9 mouse cellular contexts compared by ENCODE assay signal in the genomic region with DNA sequence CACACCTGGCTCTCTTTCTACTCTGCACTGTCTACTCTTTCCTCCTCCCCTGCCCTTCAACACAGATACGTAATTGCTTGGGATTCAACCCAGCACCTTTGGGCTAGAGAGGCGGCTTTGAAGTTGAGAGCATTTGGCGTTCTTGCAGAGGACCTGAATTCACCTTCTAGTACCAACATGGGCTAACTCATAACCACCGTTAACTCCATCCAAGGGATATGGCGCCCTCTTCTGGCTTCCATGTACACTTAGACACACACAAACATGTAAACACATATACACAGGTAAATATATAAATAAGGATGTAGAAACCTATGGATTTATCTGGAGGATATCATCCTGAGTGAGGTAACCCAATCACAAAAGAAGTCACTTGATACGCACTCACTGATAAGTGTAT. TPM values are rescaled to one million over a fixed set of nuclear protein-coding genes. Genes with fewer than 3 reads are reported as not detected.
DNase-seq lines count a peak whose midpoint lies in the region; ATAC-seq and TF ChIP-seq lines count a peak whose summit lies in the region.
"Had no signal": no experiment of that assay in that cellular context is flagged by ENCODE, and none has a peak within 500 bp of the region (broad histone marks: within the 10 kb centered on the region; RNA-seq: fewer than 3 reads in every experiment).

No protein-coding gene starts in this region.

- H3K4me1 ChIP-seq in lung, embryonic 14.5 days (ENCODE audit: insufficient read depth), result no peaks in the 10 kb centered on the region
- H3K4me1 ChIP-seq in hindbrain, embryonic 16.5 days (ENCODE audit: control insufficient read depth, insufficient read depth, low read depth, low read length), result no peaks in the 10 kb centered on the region
- H3K4me1 ChIP-seq: stomach, embryonic 15.5 days had no signal

- H3K27ac ChIP-seq in lung, embryonic 14.5 days (ENCODE audit: low read depth), result no peak overlapping the region
- no peak overlapping the region for H3K27ac ChIP-seq in hindbrain, embryonic 16.5 days (ENCODE audit: low read depth, low read length)
- H3K27ac ChIP-seq: stomach, embryonic 15.5 days had no signal

- no peaks in the 10 kb centered on the region for H3K27me3 ChIP-seq in lung, embryonic 14.5 days (ENCODE audit: insufficient read depth, low read length)
- no peaks in the 10 kb centered on the region for H3K27me3 ChIP-seq in hindbrain, embryonic 16.5 days (replicated peaks; ENCODE audit: control insufficient read depth, insufficient read depth, low read length)
- H3K27me3 ChIP-seq: stomach, embryonic 15.5 days had no signal

- no peak overlapping the region for H3K4me3 ChIP-seq in lung, embryonic 14.5 days (ENCODE audit: low read depth, low read length)
- H3K4me3 ChIP-seq in hindbrain, embryonic 16.5 days (ENCODE audit: low read length), result no peak overlapping the region
- H3K4me3 ChIP-seq: stomach, embryonic 15.5 days had no signal

- H3K9me3 ChIP-seq in lung, embryonic 14.5 days (ENCODE audit: low read depth, low read length), result no peaks in the 10 kb centered on the region
- H3K9me3 ChIP-seq in hindbrain, embryonic 16.5 days (ENCODE audit: control insufficient read depth, low read length), result no peaks in the 10 kb centered on the region
- H3K9me3 ChIP-seq: stomach, embryonic 15.5 days had no signal

- WGBS in lung, embryonic 14.5 days, result 36% methylated on average over 6 of the region's 6 CpGs
- WGBS in hindbrain, embryonic 16.5 days, result 59% methylated on average over 6 of the region's 6 CpGs

- H3K36me3 ChIP-seq in lung, embryonic 14.5 days (ENCODE audit: insufficient read depth), result no peaks in the 10 kb centered on the region
- no peaks in the 10 kb centered on the region for H3K36me3 ChIP-seq in hindbrain, embryonic 16.5 days (ENCODE audit: control insufficient read depth, insufficient read depth, low read length)
- H3K36me3 ChIP-seq: stomach, embryonic 15.5 days had no signal

- H3K4me2 ChIP-seq in lung, embryonic 14.5 days, result no peak overlapping the region
- H3K4me2 ChIP-seq in hindbrain, embryonic 16.5 days (ENCODE audit: low read length), result no peak overlapping the region
- H3K4me2 ChIP-seq: stomach, embryonic 15.5 days had no signal

- peak; percentile 67 for TF ChIP-seq CTCF in lung, embryonic 14.5 days (IDR thresholded peaks at IDR 0.05; ENCODE audit: low read depth)

- peak; percentile 13 to 34 for DNase-seq in left cerebral cortex, adult 18-20 months (ENCODE audit: low spot score in 2 of 2)
- no peak for DNase-seq in left cerebral cortex, adult 11 months (ENCODE audit: low spot score)
- peak; percentile 48 for DNase-seq in MEL-GATA-1-ER (ENCODE audit: extremely low read depth, low read depth)
- peak; percentile 70 for DNase-seq in c-Kit-positive CD71-negative TER-119-negative erythroid progenitor cells, embryonic 14.5 days (ENCODE audit: low read depth)
- peak; percentile 42 for DNase-seq in gastrocnemius, postnatal 25 days
- DNase-seq in lung, embryonic 14.5 days, result peak; percentile 80
- DNase-seq in yolk sac, embryonic 10.5 days (ENCODE audit: low spot score), result peak; percentile 58

- H3K9ac ChIP-seq in lung, embryonic 14.5 days, result no peak overlapping the region
- H3K9ac ChIP-seq in hindbrain, embryonic 16.5 days (ENCODE audit: low read depth, low read length), result no peak overlapping the region
- H3K9ac ChIP-seq: stomach, embryonic 15.5 days had no signal

- ATAC-seq in lung, embryonic 14.5 days (ENCODE audit: insufficient read depth), result no peak
- ATAC-seq in hindbrain, embryonic 16.5 days, result no peak

RNA-seq across cellular contexts. Expression of a gene that starts 25.2 kb away (rescaled TPM):
- 10 to 100 TPM in 1 of 2 experiments, 1 to 10 TPM in 1; 9.4 to 12.4 TPM for total RNA-seq in left cerebral cortex, adult 18-20 months (2021)
- 10 to 100 TPM; 58.2 to 75.2 TPM for total RNA-seq in gastrocnemius, postnatal 25 days (2021)
- 102 and 104 TPM in 2 replicates for polyA plus RNA-seq in lung, embryonic 14.5 days (2014; fragmentation: Nextera tagmentation; extraction: Ambion mirVana)
- 49.5 and 53.8 TPM in 2 replicates for polyA plus RNA-seq in hindbrain, embryonic 16.5 days (2015; fragmentation: Nextera tagmentation; extraction: Ambion mirVana)

RNA-seq across cellular contexts. Expression of a gene that starts 53.3 kb away (rescaled TPM):
- 10 to 100 TPM; 10.2 to 11.6 TPM for total RNA-seq in left cerebral cortex, adult 18-20 months (2021)
- total RNA-seq in gastrocnemius, postnatal 25 days (2021), result 10 to 100 TPM; 23.2 to 27.5 TPM
- polyA plus RNA-seq in lung, embryonic 14.5 days (2014; fragmentation: Nextera tagmentation; extraction: Ambion mirVana), result 11.3 and 13.6 TPM in 2 replicates
- polyA plus RNA-seq in hindbrain, embryonic 16.5 days (2015; fragmentation: Nextera tagmentation; extraction: Ambion mirVana), result 3.0 and 3.2 TPM in 2 replicates

Comparison
In these comparisons a context has a peak if more than half of its experiments do, and no peak if none do; other contexts are left out.
1. RNA of a gene that starts 25.2 kb away (total RNA-seq): 58.2 to 75.2 TPM in gastrocnemius, postnatal 25 days; 9.4 to 12.4 TPM in left cerebral cortex, adult 18-20 months; every median in the first group is over 4 times any median in the second.